Mouse (Mus musculus) kidney, embryonic 16.5 days (tissue): ENCODE results near the gene Akip1. TPM values are rescaled to one million over a fixed set of nuclear protein-coding genes. Genes with fewer than 3 reads are reported as not detected.

Source experiments
- ATAC-seq: fragments of 200-750 bp; cut with Nextera tagmentation; 2 replicates; pipeline ENCODE4 v1.8.0; 2017; ENCODE audit warnings: moderate TSS enrichment; ENCODE audit not compliant: low FRiP score, low TSS enrichment
- H3K27ac ChIP-seq: fragments of 300-500 bp; sonication (generic); 2 replicates; pipeline ENCODE4 v1.5.1; 2014; ENCODE audit warnings: low read length
- H3K27me3 ChIP-seq: fragments of 300-500 bp; sonication (generic); 2 replicates; pipeline ENCODE4 v1.6.1; 2014; ENCODE audit warnings: low read length, control low read depth, mixed read lengths; ENCODE audit not compliant: insufficient read depth
- H3K36me3 ChIP-seq: fragments of 300-500 bp; sonication (generic); 2 replicates; pipeline ENCODE4 v1.6.1; 2014; ENCODE audit warnings: low read length, control low read depth, mixed read lengths; ENCODE audit not compliant: insufficient read depth
- H3K4me1 ChIP-seq: fragments of 300-500 bp; sonication (generic); 2 replicates; pipeline ENCODE4 v1.6.1; 2014; ENCODE audit warnings: low read length, control low read depth, mixed read lengths; ENCODE audit not compliant: insufficient read depth
- H3K4me2 ChIP-seq: fragments of 300-500 bp; sonication (generic); replicated peaks from 2 replicates; pipeline ENCODE4 v1.6.1; 2014; ENCODE audit warnings: low read depth, low read length
- H3K4me3 ChIP-seq: fragments of 300-500 bp; sonication (generic); 2 replicates; pipeline ENCODE4 v1.5.1; 2014; ENCODE audit warnings: mild to moderate bottlenecking, low read length
- H3K9ac ChIP-seq: fragments of 300-500 bp; sonication (generic); replicated peaks from 2 replicates; pipeline ENCODE4 v1.6.1; 2014; ENCODE audit warnings: low read length
- H3K9me3 ChIP-seq: fragments of 300-500 bp; sonication (generic); 2 replicates; pipeline ENCODE4 v1.6.1; 2016; ENCODE audit warnings: low read length, control low read depth
- WGBS: fragments of 180-500 bp; shearing (Covaris S2); extraction: QIAGEN DNeasy Blood & Tissue Kit; methylation state at CpG from one replicate; pipeline ENCODE4 v1.1.7; 2014; 5-methylcytosine and 5-hydroxymethylcytosine counted together
- polyA plus RNA-seq: library from polyadenylated mRNA; unstranded; fragments of >200 nt; fragmentation: Nextera tagmentation; extraction: Ambion mirVana; gene quantifications from 2 replicates; pipeline ENCODE4 v1.2.1, GENCODE M21; 2015

Akip1 gene
- polyA plus RNA-seq, 1 experiment from 2014 or later: 34.0 TPM

DNA sequence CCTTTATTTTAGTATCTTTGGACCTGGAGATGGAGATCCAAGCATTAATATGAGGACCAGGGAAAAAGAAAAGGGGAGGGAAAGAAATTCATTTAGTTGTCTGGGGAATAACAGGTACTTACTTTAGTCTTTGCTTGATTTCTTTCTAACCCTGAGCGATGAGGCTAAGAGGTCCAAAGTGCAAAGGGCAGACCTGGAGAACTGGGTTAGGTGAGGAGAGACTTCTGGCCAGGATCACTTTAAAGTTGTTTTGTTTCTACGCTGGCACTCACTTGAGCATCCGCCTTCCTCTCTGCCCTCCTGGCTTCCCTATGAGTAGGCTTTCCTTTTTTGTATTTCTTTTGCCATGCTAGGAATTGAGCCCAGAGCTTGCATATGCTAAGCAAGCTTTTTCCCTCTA lies 52.8 kb downstream of the Akip1 start:
- no peaks in the 10 kb centered on the region for H3K9me3 ChIP-seq
- H3K36me3 ChIP-seq: no peaks in the 10 kb centered on the region
- H3K27ac ChIP-seq: no peak overlapping the region
- no peak overlapping the region for H3K4me2 ChIP-seq
- no peak overlapping the region for H3K4me3 ChIP-seq
- 85% methylated on average over 3 of the region's 3 CpGs for whole genome bisulfite sequencing
- peaks cover 8% of the 10 kb centered on the region for H3K4me1 ChIP-seq
- no peak overlapping the region for H3K9ac ChIP-seq
- no peaks in the 10 kb centered on the region for H3K27me3 ChIP-seq
- no peak for ATAC-seq

Other genes with a start within 250 kb of the Akip1 start
- gene Trim66, start 195.6 kb upstream of the Akip1 start, polyA plus RNA-seq: 0.03 TPM in 1 of 2 replicates, not detected in the other
- gene Rpl27a, start 184.5 kb upstream of the Akip1 start, polyA plus RNA-seq: 122 and 129 TPM in 2 replicates
- gene St5, start 85 bp upstream of the Akip1 start, polyA plus RNA-seq: 38.0 and 42.1 TPM in 2 replicates
- gene BC051019, start 20.2 kb downstream of the Akip1 start, polyA plus RNA-seq: 0.25 TPM in 1 of 2 replicates, not detected in the other
- 0.36 TPM in 1 of 2 replicates, not detected in the other for gene Ascl3, start 28.0 kb downstream of the Akip1 start, polyA plus RNA-seq
- gene Tmem9b, start 49.2 kb downstream of the Akip1 start, polyA plus RNA-seq: 60.2 and 64.1 TPM in 2 replicates
- gene Nrip3, start 78.3 kb downstream of the Akip1 start, polyA plus RNA-seq: 0.65 and 0.92 TPM in 2 replicates
- 1.7 and 1.8 TPM in 2 replicates for gene Scube2, start 162.0 kb downstream of the Akip1 start, polyA plus RNA-seq